Mouse (Mus musculus) myocyte (in vitro differentiated cells): ENCODE measurements at regions not wholly inside any gene's neighbourhood (a gene's known extent, or its start where the extent isn't known, plus 50 kb on each side); places are given as distances from the start of the nearest gene placed in this dataset.
A peak's percentile ranks its signal among the peaks of the same experiment; 100 is the strongest.

ENCODE experiments used
- H3K27me3 ChIP-seq: one replicate; pipeline ENCODE4 v1.6.1; 2011; ENCODE audit not compliant: control insufficient read depth, insufficient read depth, insufficient read length
- H3K36me3 ChIP-seq: one replicate; pipeline ENCODE4 v1.6.1; 2011; ENCODE audit not compliant: control insufficient read depth, insufficient read depth
- H3K4me2 ChIP-seq: one replicate; pipeline ENCODE4 v1.6.1; 2011; ENCODE audit warnings: low read depth, control low read depth
- H3K4me3 ChIP-seq: one replicate; pipeline ENCODE4 v1.5.1; 2011; ENCODE audit warnings: mild to moderate bottlenecking, control low read depth, moderate library complexity
- H3K79me2 ChIP-seq: one replicate; pipeline ENCODE4 v1.6.1; 2011; ENCODE audit not compliant: control insufficient read depth, insufficient read depth
- H3ac ChIP-seq: one replicate; pipeline ENCODE4 v1.6.1; 2011; ENCODE audit not compliant: control insufficient read depth, insufficient read length
- CEBPB ChIP-seq: IDR thresholded peaks from 2 replicates; pipeline ENCODE4 v1.6.1; 2011; ENCODE audit warnings: mild to moderate bottlenecking, moderate library complexity; ENCODE audit not compliant: poor library complexity, insufficient read depth, severe bottlenecking
- E2F4 ChIP-seq: IDR thresholded peaks from one replicate; pipeline ENCODE4 v1.6.1; 2011; ENCODE audit warnings: mild to moderate bottlenecking, control low read depth, moderate library complexity; ENCODE audit not compliant: insufficient read depth
- MAX ChIP-seq: IDR thresholded peaks from one replicate; pipeline ENCODE4 v1.6.1; 2011; ENCODE audit warnings: low read depth, mild to moderate bottlenecking, control low read depth
- MYOD1 ChIP-seq, 3 experiments: IDR thresholded peaks; one replicate each; pipeline ENCODE4 v1.6.1; 2011; ENCODE audit warnings: control low read depth in 2 of 3, low read depth in 2 of 3, mild to moderate bottlenecking in 2 of 3, moderate library complexity in 1 of 3; ENCODE audit not compliant: insufficient read length in 2 of 3, control insufficient read depth in 1 of 3
- MYOG ChIP-seq, 3 experiments: IDR thresholded peaks; one replicate each; pipeline ENCODE4 v1.6.1; 2011; ENCODE audit warnings: control low read depth in 2 of 3, low read depth in 2 of 3, mild to moderate bottlenecking in 2 of 3; ENCODE audit not compliant: insufficient read length in 2 of 3, control insufficient read depth in 1 of 3, insufficient read depth in 1 of 3
- POLR2A ChIP-seq: IDR thresholded peaks from one replicate; pipeline ENCODE4 v1.6.1; 2011; ENCODE audit warnings: low read depth, mild to moderate bottlenecking, control low read depth, moderate library complexity; ENCODE audit not compliant: insufficient read length
- POLR2AphosphoS2 ChIP-seq: IDR thresholded peaks from one replicate; pipeline ENCODE4 v1.6.1; 2011; ENCODE audit warnings: low read depth, control low read depth; ENCODE audit not compliant: insufficient read length
- REST ChIP-seq: IDR thresholded peaks from one replicate; pipeline ENCODE4 v1.6.1; 2011; ENCODE audit warnings: mild to moderate bottlenecking, control low read depth, moderate library complexity; ENCODE audit not compliant: insufficient read depth, insufficient read length
- SRF ChIP-seq: IDR thresholded peaks from one replicate; pipeline ENCODE4 v1.6.1; 2011; ENCODE audit warnings: low read depth; ENCODE audit not compliant: control insufficient read depth, insufficient read length
- TCF12 ChIP-seq: IDR thresholded peaks from one replicate; pipeline ENCODE4 v1.6.1; 2011; ENCODE audit warnings: mild to moderate bottlenecking, control low read depth; ENCODE audit not compliant: poor library complexity, insufficient read depth, severe bottlenecking
- TCF3 ChIP-seq: IDR thresholded peaks from one replicate; pipeline ENCODE4 v1.6.1; 2011; ENCODE audit warnings: low read depth, control low read depth; ENCODE audit not compliant: insufficient read length
- USF1 ChIP-seq: IDR thresholded peaks from one replicate; pipeline ENCODE4 v1.6.1; 2011; ENCODE audit warnings: low read depth, mild to moderate bottlenecking, control low read depth, moderate library complexity

DNA sequence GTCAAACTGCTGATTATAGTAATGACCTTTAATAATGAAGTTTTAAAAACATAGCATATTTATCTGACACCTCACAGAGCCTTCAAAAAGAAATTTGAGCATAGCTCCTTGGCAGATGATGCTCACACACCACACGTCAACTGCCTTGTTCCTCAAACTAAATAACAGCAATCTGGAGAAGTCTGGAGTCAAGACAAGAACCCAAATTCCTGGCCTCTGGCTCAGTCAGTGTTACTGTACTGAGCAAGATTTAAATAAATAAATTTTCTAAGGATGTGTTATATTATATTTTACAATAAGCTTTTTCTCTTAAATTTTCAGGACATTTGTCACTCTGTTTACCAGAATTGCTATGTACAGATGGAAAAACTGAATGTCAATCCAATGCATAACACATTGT, 408.5 kb upstream of the C030005K15Rik start:
- Histone ChIP-seq H3ac (no peak overlapping the region), H3K27me3 (no peaks in the 10 kb centered on the region), H3K79me2 (no peaks in the 10 kb centered on the region), H3K4me2 (no peak overlapping the region), H3K4me3 (no peak overlapping the region), H3K36me3 (no peaks in the 10 kb centered on the region)
- TF ChIP-seq POLR2AphosphoS2 (no peak), REST (no peak), TCF12 (no peak)

DNA sequence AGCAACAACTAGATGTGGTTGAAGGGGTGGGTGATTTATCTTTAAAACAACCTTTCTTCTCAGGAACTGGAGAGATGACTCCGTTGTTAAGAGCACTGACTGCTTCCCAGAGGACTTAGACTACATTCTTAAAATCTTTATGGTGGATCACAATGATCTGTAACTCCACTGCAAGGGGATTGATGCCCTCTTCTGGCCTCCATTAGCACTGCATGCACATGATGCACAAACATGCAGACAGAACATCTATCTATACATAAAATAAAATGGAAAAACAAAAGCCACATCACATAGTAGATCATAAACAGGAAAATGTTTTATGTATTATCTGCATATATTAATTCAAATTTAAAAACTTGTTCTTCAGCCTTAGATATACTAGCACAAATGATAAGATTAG, 419.2 kb upstream of the C030005K15Rik start:
- Histone ChIP-seq H3K27me3 (no peaks in the 10 kb centered on the region), H3K4me2 (no peak overlapping the region), H3K79me2 (no peaks in the 10 kb centered on the region), H3K4me3 (no peak overlapping the region), H3K36me3 (no peaks in the 10 kb centered on the region), H3ac (no peak overlapping the region)
- TF ChIP-seq CEBPB (no peak), MAX (no peak), MYOD1 (IDR thresholded peaks at IDR 0.05; ENCODE audit: control insufficient read depth in 1 of 3, insufficient read length in 2 of 3, low read depth in 2 of 3) (no peak), SRF (no peak), POLR2A (no peak), MYOG (IDR thresholded peaks at IDR 0.05; ENCODE audit: control insufficient read depth in 1 of 3, insufficient read depth in 1 of 3, insufficient read length in 2 of 3, low read depth in 2 of 3) (no peak), E2F4 (no peak), REST (no peak), POLR2AphosphoS2 (no peak), TCF12 (no peak), TCF3 (no peak), USF1 (no peak)

GRCm38 (mm10) chr10:98146998-98147863, 420.7 kb upstream of the C030005K15Rik start:
- H3K27me3 ChIP-seq: no peaks in the 10 kb centered on the region
- H3K36me3 ChIP-seq: no peaks in the 10 kb centered on the region
- TF ChIP-seq MYOD1 (IDR thresholded peaks at IDR 0.05; ENCODE audit: control insufficient read depth in 1 of 3, insufficient read length in 2 of 3, low read depth in 2 of 3) (no peak), MYOG (IDR thresholded peaks at IDR 0.05; ENCODE audit: control insufficient read depth in 1 of 3, insufficient read depth in 1 of 3, insufficient read length in 2 of 3, low read depth in 2 of 3) (no peak), REST (no peak), TCF12 (no peak), CEBPB (no peak), USF1 (no peak), POLR2AphosphoS2 (no peak), MAX (no peak), SRF (no peak), TCF3 (no peak), E2F4 (no peak), POLR2A (no peak)
- H3K79me2 ChIP-seq: no peaks in the 10 kb centered on the region
- H3K4me2 ChIP-seq: no peak overlapping the region
- H3K4me3 ChIP-seq: no peak overlapping the region
- no peak overlapping the region for H3ac ChIP-seq

DNA sequence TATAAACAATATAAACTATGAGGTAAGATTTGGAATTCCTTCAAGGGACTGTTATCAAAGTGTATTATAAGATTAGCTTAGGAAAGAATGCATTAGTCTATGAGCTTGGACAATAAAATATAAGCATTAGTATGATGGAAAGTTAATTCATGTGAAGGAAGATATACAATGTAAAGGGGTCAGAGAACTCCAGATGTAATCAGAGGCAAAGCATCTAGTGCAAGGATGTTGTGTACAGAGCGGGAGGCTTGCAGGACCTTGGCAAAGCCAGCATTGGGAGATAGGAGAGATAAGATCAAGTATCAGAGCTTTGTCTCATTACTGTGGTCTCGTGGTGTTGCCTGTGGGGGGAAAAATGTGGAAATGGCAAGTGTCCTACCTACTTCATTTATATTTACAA, 429.4 kb upstream of the C030005K15Rik start:
- Histone ChIP-seq H3K4me2 (no peak overlapping the region), H3K27me3 (no peaks in the 10 kb centered on the region), H3K79me2 (no peaks in the 10 kb centered on the region), H3ac (no peak overlapping the region), H3K36me3 (no peaks in the 10 kb centered on the region), H3K4me3 (no peak overlapping the region)
- TF ChIP-seq MAX (no peak), TCF3 (no peak), POLR2AphosphoS2 (no peak), MYOD1 (IDR thresholded peaks at IDR 0.05; ENCODE audit: control insufficient read depth in 1 of 3, insufficient read length in 2 of 3, low read depth in 2 of 3) (no peak), TCF12 (no peak)

DNA sequence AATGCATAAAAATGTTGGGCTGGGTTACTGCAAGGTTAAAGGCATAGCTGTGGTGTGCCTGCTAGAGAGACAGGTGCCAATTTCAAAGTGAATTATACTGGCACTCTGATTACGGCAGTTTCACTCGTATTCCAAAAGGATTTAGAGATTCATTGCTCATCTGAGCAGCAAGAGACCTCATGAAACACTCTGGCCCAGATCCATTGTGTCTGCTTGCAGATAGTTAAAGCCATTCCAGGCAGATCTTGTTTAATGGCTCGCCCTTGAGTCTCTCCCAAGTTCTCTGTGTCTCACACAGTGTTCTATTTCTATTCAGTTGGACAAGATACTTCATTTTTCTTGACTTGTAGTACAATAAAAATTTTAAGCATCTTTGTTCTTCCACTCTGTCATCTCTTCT, 459.1 kb upstream of the C030005K15Rik start:
- Histone ChIP-seq H3K4me2 (peak overlapping the region; percentile 16), H3K36me3 (no peaks in the 10 kb centered on the region), H3K79me2 (no peaks in the 10 kb centered on the region), H3ac (no peak overlapping the region), H3K4me3 (no peak overlapping the region), H3K27me3 (no peaks in the 10 kb centered on the region)
- TF ChIP-seq USF1 (no peak), POLR2A (no peak), TCF3 (no peak), TCF12 (no peak), POLR2AphosphoS2 (no peak), MYOD1 (IDR thresholded peaks at IDR 0.05; ENCODE audit: control insufficient read depth in 1 of 3, insufficient read length in 2 of 3, low read depth in 2 of 3) (no peak), MAX (no peak), CEBPB (no peak), REST (no peak), SRF (no peak)
